Mouse (Mus musculus): Measurements from ENCODE around the gene Vsig8.

DNA sequence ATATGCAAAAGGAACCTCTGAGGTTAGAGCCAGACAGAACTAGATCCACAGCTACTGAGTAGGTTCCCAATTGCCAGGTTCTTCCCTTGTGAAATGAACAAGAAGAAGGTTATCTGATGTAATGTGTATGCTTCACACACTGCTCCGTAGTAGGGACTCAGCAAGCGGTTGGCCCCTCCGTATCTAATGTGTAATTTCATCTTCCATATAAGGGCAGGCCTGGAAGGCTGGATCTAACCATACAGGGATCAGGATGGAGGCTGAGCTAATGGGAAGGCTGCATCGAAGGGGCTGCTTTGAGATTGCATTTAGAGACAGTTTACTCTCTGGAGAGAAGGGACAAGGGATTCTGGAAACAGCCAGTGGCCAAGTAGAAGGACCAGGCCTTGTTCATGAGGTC, 12.0 kb downstream of the Vsig8 start:
- TF ChIP-seq GATA1 (IDR thresholded peaks at IDR 0.05; ENCODE audit: borderline replicate concordance, low read length) (no peak), FLI1 (IDR thresholded peaks at IDR 0.05; ENCODE audit: low read length) (no peak)
